Mouse (Mus musculus): ENCODE measurements around the gene Atxn1. TPM values are rescaled to one million over a fixed set of nuclear protein-coding genes. Genes with fewer than 3 reads are reported as not detected.

Gene Atxn1
- polyA plus RNA-seq, 1 experiment: 16.7 TPM

DNA sequence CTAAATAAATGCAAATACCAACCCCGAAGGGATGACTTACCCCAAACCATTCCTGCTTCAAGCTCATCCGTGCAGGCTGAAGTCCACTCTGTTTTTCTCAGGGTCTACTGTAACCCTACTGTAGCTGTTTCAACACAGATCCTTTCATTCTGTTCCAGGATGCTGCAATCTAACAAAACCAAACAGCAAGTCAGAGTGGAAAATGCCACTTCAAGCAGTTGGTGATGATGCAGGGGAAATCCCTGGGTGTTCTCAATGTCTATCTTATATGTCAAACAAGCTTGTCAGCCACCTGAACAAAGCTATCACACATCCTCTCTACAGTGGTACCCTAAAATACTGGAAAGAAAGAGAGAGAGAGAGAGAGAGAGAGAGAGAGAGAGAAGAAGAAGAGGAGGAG lies 112.5 kb downstream of the Atxn1 start:
- no peak for TF ChIP-seq CTCF (IDR thresholded peaks at IDR 0.05; ENCODE audit: insufficient read depth, low read length)
- no peak for DNase-seq
- H3K4me3 ChIP-seq (replicated peaks; ENCODE audit: extremely low read depth, low read depth, low read length): no peak overlapping the region
- H3K4me1 ChIP-seq (ENCODE audit: control insufficient read depth, insufficient read depth, low read length): peaks cover 4% of the 10 kb centered on the region
- WGBS: 54% methylated on average over 2 of the region's 2 CpGs

DNA sequence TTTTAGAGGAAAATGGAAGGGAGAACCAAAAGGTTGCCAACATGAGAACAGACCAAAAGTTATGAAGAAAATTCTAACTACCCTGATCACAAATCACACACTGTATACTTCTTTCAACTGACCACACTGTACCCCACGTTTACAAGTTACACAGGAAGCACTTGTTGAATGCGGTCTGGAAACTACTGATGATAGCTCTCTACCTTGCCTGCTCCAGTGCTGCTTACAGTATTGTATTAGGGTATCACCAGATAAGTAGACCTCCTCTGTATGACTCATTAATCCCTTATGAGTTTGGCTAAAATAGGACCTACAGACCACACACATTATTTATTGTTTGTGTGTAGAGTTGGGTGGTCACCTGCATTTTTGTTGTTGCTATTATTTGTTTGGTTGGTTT lies 113.1 kb downstream of the Atxn1 start:
- 61% methylated on average over 2 of the region's 2 CpGs for WGBS
- TF ChIP-seq POLR2A (IDR thresholded peaks at IDR 0.05; ENCODE audit: borderline replicate concordance, extremely low read depth, low read depth, low read length) (no peak), CTCF (IDR thresholded peaks at IDR 0.05; ENCODE audit: insufficient read depth, low read length) (no peak)
- Histone ChIP-seq H3K4me3 (replicated peaks; ENCODE audit: extremely low read depth, low read depth, low read length) (no peak overlapping the region), H3K4me1 (ENCODE audit: control insufficient read depth, insufficient read depth, low read length) (peaks cover 4% of the 10 kb centered on the region)
- no peak for DNase-seq

DNA sequence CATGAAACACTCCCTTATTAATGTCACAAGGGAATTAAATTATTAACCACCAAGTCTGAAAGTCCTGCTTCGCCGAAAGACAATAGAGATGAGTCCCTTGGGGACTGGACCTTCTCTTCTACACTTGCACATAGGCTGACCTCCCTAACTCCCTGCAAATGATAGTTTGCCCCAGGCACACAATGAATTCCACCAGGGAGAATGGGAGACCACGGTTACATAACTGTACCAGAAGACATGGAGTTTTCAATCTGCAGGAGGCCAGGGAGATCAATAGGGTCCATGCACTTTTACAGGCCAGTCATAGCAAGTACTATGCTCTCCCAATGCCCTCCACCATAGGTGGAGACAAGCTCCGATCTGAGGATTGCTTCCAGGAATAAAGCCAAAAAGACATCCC lies 113.7 kb downstream of the Atxn1 start:
- no peak for DNase-seq
- WGBS: 82% methylated on average over 4 of the region's 4 CpGs
- H3K4me3 ChIP-seq (replicated peaks; ENCODE audit: extremely low read depth, low read depth, low read length): no peak overlapping the region
- peaks cover 4% of the 10 kb centered on the region for H3K4me1 ChIP-seq (ENCODE audit: control insufficient read depth, insufficient read depth, low read length)
- TF ChIP-seq POLR2A (IDR thresholded peaks at IDR 0.05; ENCODE audit: borderline replicate concordance, extremely low read depth, low read depth, low read length) (no peak), CTCF (IDR thresholded peaks at IDR 0.05; ENCODE audit: insufficient read depth, low read length) (no peak)

DNA sequence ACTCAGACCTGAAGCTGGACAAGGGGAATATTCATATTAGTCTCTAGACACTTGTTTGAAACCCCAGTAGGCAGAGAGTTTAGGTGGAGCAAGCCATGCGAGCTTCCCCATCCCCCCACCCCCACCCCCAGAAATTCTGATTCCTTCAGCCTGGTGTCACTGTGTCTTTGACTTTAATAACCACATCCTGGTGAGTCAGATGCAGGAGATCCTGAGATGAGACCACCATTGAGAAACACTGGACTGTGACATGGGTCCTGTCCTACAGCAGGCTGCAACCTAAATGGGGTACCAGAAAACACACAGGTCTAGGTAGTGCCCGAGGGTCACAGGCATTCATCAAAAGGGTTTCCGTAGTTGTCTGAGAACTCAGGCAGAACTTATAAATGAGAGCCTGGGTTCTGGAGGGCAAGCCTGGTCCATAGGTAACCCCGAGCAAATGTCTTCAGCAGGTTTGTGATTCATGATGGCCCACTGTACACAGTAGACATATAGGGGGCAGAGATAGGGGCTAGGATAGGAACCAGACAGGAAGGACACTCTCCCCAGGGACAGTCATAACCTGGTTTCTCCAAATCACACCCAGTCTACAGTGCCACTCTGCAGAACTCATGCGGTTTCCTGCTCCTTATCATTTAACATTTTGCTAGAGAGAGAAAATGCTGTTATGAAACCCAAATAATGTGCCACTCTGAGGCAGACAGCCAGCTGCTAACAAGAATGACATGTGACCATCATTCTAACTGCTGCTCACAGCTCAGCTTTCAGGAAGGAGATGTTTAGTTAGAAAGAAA lies 114.4 kb downstream of the Atxn1 start:
- TF ChIP-seq POLR2A (IDR thresholded peaks at IDR 0.05; ENCODE audit: borderline replicate concordance, extremely low read depth, low read depth, low read length): no peak
- no peak for TF ChIP-seq CTCF (IDR thresholded peaks at IDR 0.05; ENCODE audit: insufficient read depth, low read length)
- Histone ChIP-seq H3K4me3 (replicated peaks; ENCODE audit: extremely low read depth, low read depth, low read length) (no peak overlapping the region), H3K4me1 (ENCODE audit: control insufficient read depth, insufficient read depth, low read length) (peaks cover 4% of the 10 kb centered on the region)
- DNase-seq: no peak
- WGBS: 74% methylated on average over 5 of the region's 5 CpGs

DNA sequence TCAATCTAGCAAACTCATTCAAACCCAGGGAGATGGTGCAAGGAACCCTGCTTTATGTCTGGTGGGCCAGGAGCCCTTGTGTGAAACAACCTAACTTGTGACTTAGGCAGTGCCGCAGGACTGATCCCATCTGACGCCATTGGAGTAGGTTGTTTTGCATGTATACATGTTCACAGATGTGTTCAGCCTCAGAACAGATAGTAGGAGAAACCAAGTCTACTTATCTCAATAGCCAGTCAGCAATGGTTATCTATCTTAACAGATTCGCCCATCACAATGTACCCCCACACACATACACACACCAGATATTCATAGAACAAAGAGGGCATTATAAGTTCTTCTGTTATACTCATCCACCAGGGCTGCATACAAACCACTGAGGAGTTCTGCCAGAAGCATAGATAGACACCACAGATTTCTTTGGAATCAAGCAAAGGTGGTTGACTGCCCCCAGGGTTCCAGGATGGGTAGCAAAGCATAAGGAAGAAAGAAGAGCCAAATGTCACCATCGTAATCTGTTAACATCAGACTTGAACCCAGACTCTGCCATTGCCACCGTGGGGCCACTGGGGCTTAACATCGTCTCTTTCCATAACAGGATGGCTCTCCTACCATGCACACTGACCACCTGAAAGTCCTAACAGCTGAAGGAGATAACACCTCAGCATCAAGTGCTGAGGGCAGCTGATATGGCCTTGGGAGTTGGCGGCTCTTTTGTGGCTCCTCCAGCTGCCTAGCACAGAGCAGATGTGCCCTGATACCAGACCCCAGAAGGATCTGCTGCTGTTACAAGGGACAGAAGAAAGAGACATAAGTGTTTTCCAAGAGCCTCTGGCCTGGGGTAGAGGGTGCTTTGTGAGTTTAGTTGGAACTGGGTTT lies 115.4 kb downstream of the Atxn1 start:
- 94% methylated on average over 7 of the region's 7 CpGs for WGBS
- TF ChIP-seq POLR2A (IDR thresholded peaks at IDR 0.05; ENCODE audit: borderline replicate concordance, extremely low read depth, low read depth, low read length): no peak
- TF ChIP-seq CTCF (IDR thresholded peaks at IDR 0.05; ENCODE audit: insufficient read depth, low read length): no peak
- no peak overlapping the region for H3K4me3 ChIP-seq (replicated peaks; ENCODE audit: extremely low read depth, low read depth, low read length)
- H3K4me1 ChIP-seq (ENCODE audit: control insufficient read depth, insufficient read depth, low read length): peaks cover 4% of the 10 kb centered on the region
- no peak for DNase-seq

DNA sequence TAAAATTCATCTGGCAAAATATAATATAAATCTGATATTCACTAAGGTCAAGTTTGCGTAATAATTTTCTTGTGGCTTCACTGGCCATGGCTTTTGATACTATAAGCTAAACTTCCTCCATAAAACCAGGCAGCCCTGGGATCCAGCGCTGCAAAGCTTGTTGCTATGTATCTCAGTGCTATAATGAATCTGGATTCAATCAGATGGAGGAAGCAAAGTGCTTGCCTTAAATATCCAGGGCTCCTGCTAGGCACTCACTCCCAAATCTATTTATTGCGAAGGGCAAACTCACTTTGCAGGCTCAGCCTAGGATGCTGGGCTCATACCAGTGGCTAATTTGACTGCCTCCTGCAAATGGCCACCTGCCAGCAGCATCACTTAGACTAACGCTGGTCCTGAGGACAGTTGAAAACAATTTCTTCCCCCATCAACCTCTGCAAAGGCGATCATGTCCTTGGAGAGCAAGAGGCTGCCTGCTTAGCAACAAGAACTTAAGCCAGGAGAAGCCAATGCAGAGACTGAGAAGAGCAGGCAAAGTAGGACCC lies 122.2 kb downstream of the Atxn1 start:
- 77% methylated on average over 5 of the region's 5 CpGs for WGBS
- TF ChIP-seq POLR2A (IDR thresholded peaks at IDR 0.05; ENCODE audit: borderline replicate concordance, extremely low read depth, low read depth, low read length): no peak
- TF ChIP-seq CTCF (IDR thresholded peaks at IDR 0.05; ENCODE audit: insufficient read depth, low read length): no peak
- no peak for DNase-seq
- Histone ChIP-seq H3K4me3 (replicated peaks; ENCODE audit: extremely low read depth, low read depth, low read length) (no peak overlapping the region), H3K4me1 (ENCODE audit: control insufficient read depth, insufficient read depth, low read length) (no peaks in the 10 kb centered on the region)

DNA sequence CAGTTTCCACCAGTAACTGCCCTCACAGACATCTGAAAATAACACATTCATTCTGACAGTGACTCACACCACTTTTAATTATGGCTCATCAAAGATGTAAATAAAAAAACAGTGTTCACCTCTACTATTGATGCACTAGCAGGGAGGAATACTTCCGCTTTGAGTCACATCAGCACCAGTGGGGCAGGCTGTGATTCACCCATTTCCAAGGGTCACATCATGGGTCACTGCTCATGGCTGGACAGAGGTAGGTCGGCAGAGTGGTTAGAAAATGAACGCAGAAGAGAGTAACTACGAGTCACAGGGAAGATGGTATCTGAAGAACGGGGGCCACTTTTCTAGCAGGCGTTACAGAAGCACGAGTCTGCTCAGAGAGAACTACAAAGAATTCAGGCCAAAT lies 124.9 kb downstream of the Atxn1 start:
- DNase-seq: no peak
- no peak for TF ChIP-seq POLR2A (IDR thresholded peaks at IDR 0.05; ENCODE audit: borderline replicate concordance, extremely low read depth, low read depth, low read length)
- TF ChIP-seq CTCF (IDR thresholded peaks at IDR 0.05; ENCODE audit: insufficient read depth, low read length): no peak

DNA sequence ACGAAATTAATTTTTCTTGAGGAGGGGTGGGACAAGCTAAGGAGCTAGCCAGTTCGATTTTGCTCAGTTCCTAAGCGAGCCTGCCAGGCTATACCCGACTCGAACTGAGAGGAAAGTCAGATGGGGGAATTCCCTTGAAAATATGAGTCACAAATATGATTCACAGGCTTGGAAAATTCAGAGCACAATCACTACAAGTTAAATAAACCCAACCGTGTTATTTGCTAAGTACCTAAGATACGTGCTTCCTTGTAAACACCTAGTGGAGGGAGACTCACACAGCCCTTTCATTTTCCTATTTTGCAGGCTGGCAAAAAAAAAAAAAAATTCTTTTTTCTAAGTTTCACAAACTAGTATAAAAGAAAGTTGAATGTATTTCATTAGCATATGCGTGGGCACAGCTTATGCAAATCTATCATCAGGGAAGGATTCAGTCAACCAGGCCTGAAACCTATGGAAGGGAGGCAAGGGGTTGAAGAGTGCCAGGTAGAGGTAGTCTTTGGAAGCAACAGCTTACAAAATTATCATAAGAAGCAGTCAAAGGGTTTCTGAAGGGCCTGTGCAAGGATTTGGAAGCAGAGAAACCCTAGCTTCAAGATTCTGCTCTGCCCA lies 127.1 kb downstream of the Atxn1 start:
- TF ChIP-seq CTCF (IDR thresholded peaks at IDR 0.05; ENCODE audit: insufficient read depth, low read length) (no peak), POLR2A (IDR thresholded peaks at IDR 0.05; ENCODE audit: borderline replicate concordance, extremely low read depth, low read depth, low read length) (no peak)
- H3K4me1 ChIP-seq (ENCODE audit: control insufficient read depth, insufficient read depth, low read length): no peaks in the 10 kb centered on the region; the same call in 1 of the 2 replicates
- DNase-seq: no peak
- H3K4me3 ChIP-seq (replicated peaks; ENCODE audit: extremely low read depth, low read depth, low read length): no peak overlapping the region
- 56% methylated on average over 8 of the region's 8 CpGs for WGBS

More for the DNA sequence above, 124.9 kb downstream of the Atxn1 start:
- no peaks in the 10 kb centered on the region; the same call in 1 of the 2 replicates for H3K4me1 ChIP-seq (ENCODE audit: control insufficient read depth, insufficient read depth, low read length)
- no peak overlapping the region for H3K4me3 ChIP-seq (replicated peaks; ENCODE audit: extremely low read depth, low read depth, low read length)
- 63% methylated on average over 7 of the region's 7 CpGs for WGBS

DNA sequence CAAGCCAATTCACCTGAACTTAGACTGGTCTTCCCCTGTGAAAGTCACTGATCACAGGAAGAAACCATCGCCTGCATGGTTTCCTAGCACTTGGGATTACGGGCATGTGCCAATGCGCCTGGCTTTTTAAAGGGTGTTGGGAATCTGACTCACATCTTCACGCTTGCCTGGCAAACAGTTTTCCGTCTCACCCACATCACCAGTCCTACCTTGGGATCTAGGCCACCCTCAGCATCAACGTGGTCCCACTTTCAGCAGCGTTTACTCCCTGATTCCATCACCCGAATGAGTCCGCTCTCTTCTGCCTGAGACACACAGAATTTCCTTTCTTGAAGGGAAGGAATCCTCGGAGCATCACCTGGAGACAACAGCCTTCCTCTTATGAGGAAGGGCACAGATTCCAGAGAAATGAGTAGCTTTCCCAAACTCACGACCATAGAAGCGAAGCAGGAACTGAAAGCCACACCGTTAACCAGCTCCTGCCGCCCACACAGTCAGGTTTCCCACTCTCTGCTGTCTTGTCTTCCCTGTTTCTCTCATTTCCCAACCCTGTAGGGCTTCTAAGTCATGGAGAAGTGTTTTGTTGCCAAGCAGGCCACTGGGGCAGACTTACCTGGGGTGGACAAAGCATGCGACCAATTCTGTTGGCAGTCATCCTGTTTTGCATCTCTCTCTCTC lies 128.3 kb downstream of the Atxn1 start:
- no peak for DNase-seq
- H3K4me3 ChIP-seq (replicated peaks; ENCODE audit: extremely low read depth, low read depth, low read length): no peak overlapping the region
- TF ChIP-seq POLR2A (IDR thresholded peaks at IDR 0.05; ENCODE audit: borderline replicate concordance, extremely low read depth, low read depth, low read length) (no peak), CTCF (IDR thresholded peaks at IDR 0.05; ENCODE audit: insufficient read depth, low read length) (no peak)
- 88% methylated on average over 15 of the region's 15 CpGs for WGBS
- no peaks in the 10 kb centered on the region; the same call in 1 of the 2 replicates for H3K4me1 ChIP-seq (ENCODE audit: control insufficient read depth, insufficient read depth, low read length)

Data from lung, adult 2 months (tissue).